Mouse (Mus musculus): ENCODE data around the gene Agl.

DNA sequence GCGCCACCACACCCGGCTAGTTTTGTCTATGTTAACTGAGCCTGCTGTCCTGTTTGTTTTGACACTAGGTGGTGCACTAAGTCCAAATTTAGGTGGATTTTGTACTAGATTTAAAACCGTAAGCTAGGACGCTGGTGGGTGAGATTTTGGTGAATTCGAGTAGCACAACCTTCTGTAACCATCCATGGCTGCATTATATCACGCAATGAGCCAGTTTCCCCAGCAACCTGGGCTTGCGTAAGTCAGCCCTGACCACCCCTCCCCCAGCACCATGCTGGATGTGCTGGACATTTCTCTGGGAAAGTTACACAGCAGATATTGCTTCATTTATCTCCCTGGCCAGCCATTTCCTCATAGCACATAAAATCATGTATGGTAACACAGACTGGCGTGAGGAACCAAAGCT lies 70.6 kb downstream of the Agl start:
- TF ChIP-seq CTCF (IDR thresholded peaks at IDR 0.05; ENCODE audit: extremely low read depth, insufficient read length, insufficient replicate concordance, low read depth, low read length): no peak
- no peak for TF ChIP-seq POLR2A (IDR thresholded peaks at IDR 0.05; ENCODE audit: low read depth, low read length)

Data from small intestine, adult 2 months (tissue).